19 mouse cellular contexts compared by ENCODE assay signal in genomic region chr10:121902651-121903050, GRCm38 (mm10).
DNase-seq lines count a peak whose midpoint lies in the region; TF ChIP-seq lines count a peak whose summit lies in the region.
"Had no signal": no experiment of that assay in that cellular context is flagged by ENCODE, and none has a peak within 500 bp of the region (broad histone marks: within the 10 kb centered on the region; RNA-seq: fewer than 3 reads in every experiment).

No protein-coding gene starts in this region.

- H3K4me3 ChIP-seq in left cerebral cortex, adult 2 months = no peak overlapping the region
- H3K4me3 ChIP-seq: embryonic facial prominence, embryonic 15.5 days; heart, embryonic 13.5 days; hindbrain, embryonic 15.5 days; liver, embryonic 12.5 days; lung, embryonic 15.5 days; neural tube, embryonic 12.5 days had no signal

- TF ChIP-seq CTCF in left cerebral cortex, adult 2 months (IDR thresholded peaks at IDR 0.05) = no peak

- no peak overlapping the region for H3K27ac ChIP-seq in left cerebral cortex, adult 2 months
- H3K27ac ChIP-seq: embryonic facial prominence, embryonic 15.5 days; heart, embryonic 13.5 days; hindbrain, embryonic 15.5 days; liver, embryonic 12.5 days; lung, embryonic 15.5 days; neural tube, embryonic 12.5 days had no signal

- intact Hi-C loops in heart, postnatal 10 days (cut with DNase I) = no loop called here
- intact Hi-C loops in heart, postnatal 25 days (cut with DNase I) = no loop called here
- intact Hi-C loops in left cerebral cortex, adult 2 months (cut with DNase I) = no loop called here

- peak; percentile 24 to 43 for DNase-seq in heart, postnatal 10 days
- DNase-seq in heart, postnatal 25 days (ENCODE audit: low spot score) = no peak
- peak; percentile 88 for DNase-seq in NIH3T3 (ENCODE audit: low read depth)
- peak; percentile 28 for DNase-seq in gastrocnemius, adult 18-20 months (ENCODE audit: low spot score)
- peak; percentile 19 for DNase-seq in heart, postnatal 4 days
- DNase-seq in layer of hippocampus, postnatal 14 days (ENCODE audit: low spot score in 2 of 2) = no peak
- no peak for DNase-seq in left cerebral cortex, adult 2 months (ENCODE audit: extremely low spot score in 1 of 2, low spot score in 2 of 2)
- DNase-seq in cerebellum, adult 18-20 months = no peak
- DNase-seq: cerebellum, adult 9-10 months; kidney, adult 18-20 months; kidney, postnatal 36 days; left cerebral cortex, postnatal 4 days; thymus, postnatal 25 days had no signal

Comparison
In these comparisons a context has a peak if more than half of its experiments do, and no peak if none do; other contexts are left out.
1. DNase-seq: peak in heart, postnatal 10 days (2 of 2), NIH3T3 (single experiment), gastrocnemius, adult 18-20 months (single experiment) and heart, postnatal 4 days (single experiment); none in heart, postnatal 25 days (single experiment), layer of hippocampus, postnatal 14 days (0 of 2), left cerebral cortex, adult 2 months (0 of 2) and cerebellum, adult 18-20 months (0 of 2).